Mouse (Mus musculus): Measurements from ENCODE around the gene Tmem115. TPM values are rescaled to one million over a fixed set of nuclear protein-coding genes. Genes with fewer than 3 reads are reported as not detected.

The Tmem115 gene
- polyA plus RNA-seq, 2 experiments: 8.3 to 15.7 TPM

DNA sequence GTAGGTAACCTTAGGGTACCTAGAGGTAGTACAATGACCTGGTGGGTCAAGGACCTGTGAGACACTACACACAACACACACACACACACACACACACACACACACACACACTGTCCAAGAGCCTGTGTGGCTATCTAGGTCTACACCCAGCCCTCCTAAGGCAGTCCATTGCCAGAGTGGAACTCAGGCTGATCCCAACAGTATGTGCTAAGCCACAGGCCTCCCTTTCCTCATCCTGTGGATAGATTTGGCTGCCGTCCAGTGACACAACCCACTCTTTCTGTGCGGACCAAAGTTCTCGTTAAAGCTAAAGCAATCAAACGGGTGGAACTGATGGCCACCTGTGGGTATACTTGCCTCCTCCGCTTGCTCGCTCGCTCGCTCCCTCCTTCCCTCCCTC is 43.6 kb upstream of the Tmem115 start:
- Histone ChIP-seq H3K4me2 (ENCODE audit: low read depth) (peak overlapping the region; percentile 51), H3K9ac (replicated peaks) (peak overlapping the region; percentile 24), H3K27me3 (ENCODE audit: control insufficient read depth, insufficient read depth, low read length) (no peaks in the 10 kb centered on the region), H3K9me3 (ENCODE audit: control insufficient read depth, low read length) (no peaks in the 10 kb centered on the region), H3K4me1 (replicated peaks; ENCODE audit: control insufficient read depth in 2 of 2, insufficient read depth in 2 of 2, low read length in 1 of 2) (peaks cover 10 to 19% of the 10 kb centered on the region in 2 experiments), H3K4me3 (ENCODE audit: insufficient read depth in 1 of 2, low read depth in 2 of 2, low read length in 2 of 2) (peak overlapping the region; percentile 14 to 33), H3K27ac (no peak overlapping the region), H3K36me3 (replicated peaks; ENCODE audit: control insufficient read depth, insufficient read depth, low read depth) (no peaks in the 10 kb centered on the region)
- WGBS (ENCODE audit: insufficient replicate concordance): 53% methylated on average over 8 of the region's 8 CpGs
- peak; percentile 42; the same call in 1 of the 2 replicates for ATAC-seq (ENCODE audit: insufficient read depth)
- peak in 2 of 3 experiments; percentile 12 to 20 for DNase-seq (ENCODE audit: low read depth in 3 of 3, low spot score in 3 of 3)
- no peak for TF ChIP-seq CTCF (IDR thresholded peaks at IDR 0.05; ENCODE audit: low read depth)
- TF ChIP-seq EP300 (IDR thresholded peaks at IDR 0.05; ENCODE audit: low read depth): no peak

DNA sequence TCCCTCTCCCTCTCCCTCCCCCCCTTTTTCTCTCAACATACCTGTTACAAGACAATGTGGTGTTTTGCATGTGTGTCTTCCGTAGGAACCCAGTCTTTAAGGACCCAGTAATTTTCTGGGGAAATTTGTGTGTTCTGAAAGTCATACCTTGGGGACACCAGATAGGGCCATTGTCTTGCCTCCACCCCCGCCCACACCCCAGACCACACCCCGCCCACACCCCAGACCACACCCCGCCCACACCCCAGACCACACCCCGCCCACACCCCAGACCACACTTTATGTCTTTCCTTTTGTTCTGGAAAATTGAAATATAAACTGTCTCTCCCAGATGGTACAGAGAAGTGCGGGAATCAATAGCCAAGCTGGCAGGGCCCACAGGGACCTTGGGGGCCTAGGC is 43.1 kb upstream of the Tmem115 start:
- Histone ChIP-seq H3K36me3 (replicated peaks; ENCODE audit: control insufficient read depth, insufficient read depth, low read depth) (no peaks in the 10 kb centered on the region), H3K27ac (no peak overlapping the region), H3K9ac (replicated peaks) (peak overlapping the region; percentile 24; the same call in 1 of the 2 replicates), H3K4me1 (replicated peaks; ENCODE audit: control insufficient read depth in 2 of 2, insufficient read depth in 2 of 2, low read length in 1 of 2) (peaks cover 14 to 23% of the 10 kb centered on the region in 2 experiments), H3K27me3 (ENCODE audit: control insufficient read depth, insufficient read depth, low read length) (no peaks in the 10 kb centered on the region), H3K9me3 (ENCODE audit: control insufficient read depth, low read length) (no peaks in the 10 kb centered on the region), H3K4me2 (ENCODE audit: low read depth) (peak overlapping the region; percentile 51), H3K4me3 (ENCODE audit: insufficient read depth in 1 of 2, low read depth in 2 of 2, low read length in 2 of 2) (peak overlapping the region in 1 of 2 experiments; percentile 33; a peak in 2 of 4 replicates)
- no peak for TF ChIP-seq CTCF (IDR thresholded peaks at IDR 0.05; ENCODE audit: low read depth)
- TF ChIP-seq EP300 (IDR thresholded peaks at IDR 0.05; ENCODE audit: low read depth): no peak
- WGBS (ENCODE audit: insufficient replicate concordance): 30% methylated on average over 6 of the region's 6 CpGs
- peak; percentile 66; the same call in 1 of the 2 replicates for ATAC-seq (ENCODE audit: insufficient read depth)
- DNase-seq (ENCODE audit: low read depth in 3 of 3, low spot score in 3 of 3): no peak

DNA sequence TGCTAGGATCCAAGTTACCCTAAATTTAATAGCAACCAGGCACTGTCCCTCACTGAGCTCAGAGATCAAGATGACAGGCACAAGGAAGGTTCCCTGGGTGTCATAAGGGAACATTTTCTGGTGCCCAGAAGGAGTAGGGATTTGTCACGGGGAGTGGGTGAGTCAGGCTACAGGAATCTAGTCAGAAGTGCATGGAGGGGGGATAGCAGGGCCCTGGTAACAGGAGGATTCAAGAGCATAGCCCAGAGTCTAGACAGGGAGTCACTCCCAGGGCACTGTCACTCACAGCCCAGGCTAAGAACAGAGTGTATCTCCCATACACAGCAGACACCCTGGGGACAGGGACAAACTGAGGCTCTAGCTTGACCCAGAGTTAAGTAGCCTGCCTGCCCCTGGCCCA is 40.2 kb upstream of the Tmem115 start:
- no peaks in the 10 kb centered on the region for H3K36me3 ChIP-seq (replicated peaks; ENCODE audit: control insufficient read depth, insufficient read depth, low read depth)
- no peaks in the 10 kb centered on the region for H3K9me3 ChIP-seq (ENCODE audit: control insufficient read depth, low read length)
- ATAC-seq (ENCODE audit: insufficient read depth): no peak
- TF ChIP-seq CTCF (IDR thresholded peaks at IDR 0.05; ENCODE audit: low read depth): no peak
- no peak for TF ChIP-seq EP300 (IDR thresholded peaks at IDR 0.05; ENCODE audit: low read depth)
- no peak overlapping the region for H3K9ac ChIP-seq (replicated peaks)
- no peak overlapping the region for H3K27ac ChIP-seq
- WGBS (ENCODE audit: insufficient replicate concordance): 39% methylated on average over 1 of the region's 1 CpGs
- H3K4me2 ChIP-seq (ENCODE audit: low read depth): no peak overlapping the region
- no peaks in the 10 kb centered on the region for H3K27me3 ChIP-seq (ENCODE audit: control insufficient read depth, insufficient read depth, low read length)
- H3K4me3 ChIP-seq (ENCODE audit: insufficient read depth in 1 of 2, low read depth in 2 of 2, low read length in 2 of 2): no peak overlapping the region
- peaks cover 25 to 38% of the 10 kb centered on the region in 2 experiments for H3K4me1 ChIP-seq (replicated peaks; ENCODE audit: control insufficient read depth in 2 of 2, insufficient read depth in 2 of 2, low read length in 1 of 2)
- no peak for DNase-seq (ENCODE audit: low read depth in 3 of 3, low spot score in 3 of 3)

DNA sequence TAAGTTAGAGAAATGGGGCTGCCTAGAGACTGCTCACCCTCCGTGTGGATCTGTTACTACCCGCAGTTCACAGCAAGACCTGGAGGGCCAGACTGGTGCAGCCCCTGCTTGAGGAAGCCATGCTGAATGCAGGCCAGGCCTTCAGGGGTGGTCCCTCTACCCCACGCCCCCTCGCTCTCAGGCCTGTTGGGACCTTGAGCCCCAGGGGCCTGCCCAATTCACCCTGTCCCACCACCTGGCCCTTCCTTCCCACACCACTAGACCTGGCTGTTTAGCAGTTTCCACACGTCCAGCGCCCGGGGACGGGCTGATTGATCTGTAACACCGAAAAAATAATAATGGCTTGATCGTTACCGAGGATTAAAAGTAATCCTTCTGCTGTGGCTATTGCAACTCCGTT is 39.5 kb upstream of the Tmem115 start:
- Histone ChIP-seq H3K27ac (no peak overlapping the region), H3K27me3 (ENCODE audit: control insufficient read depth, insufficient read depth, low read length) (no peaks in the 10 kb centered on the region), H3K4me1 (replicated peaks; ENCODE audit: control insufficient read depth in 2 of 2, insufficient read depth in 2 of 2, low read length in 1 of 2) (peaks cover 25 to 35% of the 10 kb centered on the region in 2 experiments), H3K9ac (replicated peaks) (no peak overlapping the region), H3K4me3 (ENCODE audit: insufficient read depth in 1 of 2, low read depth in 2 of 2, low read length in 2 of 2) (no peak overlapping the region), H3K9me3 (ENCODE audit: control insufficient read depth, low read length) (no peaks in the 10 kb centered on the region), H3K36me3 (replicated peaks; ENCODE audit: control insufficient read depth, insufficient read depth, low read depth) (no peaks in the 10 kb centered on the region), H3K4me2 (ENCODE audit: low read depth) (no peak overlapping the region)
- TF ChIP-seq CTCF (IDR thresholded peaks at IDR 0.05; ENCODE audit: low read depth): no peak
- TF ChIP-seq EP300 (IDR thresholded peaks at IDR 0.05; ENCODE audit: low read depth): no peak
- ATAC-seq (ENCODE audit: insufficient read depth) (no peak), DNase-seq (ENCODE audit: low read depth in 3 of 3, low spot score in 3 of 3) (no peak)
- WGBS (ENCODE audit: insufficient replicate concordance): 86% methylated on average over 12 of the region's 12 CpGs

DNA sequence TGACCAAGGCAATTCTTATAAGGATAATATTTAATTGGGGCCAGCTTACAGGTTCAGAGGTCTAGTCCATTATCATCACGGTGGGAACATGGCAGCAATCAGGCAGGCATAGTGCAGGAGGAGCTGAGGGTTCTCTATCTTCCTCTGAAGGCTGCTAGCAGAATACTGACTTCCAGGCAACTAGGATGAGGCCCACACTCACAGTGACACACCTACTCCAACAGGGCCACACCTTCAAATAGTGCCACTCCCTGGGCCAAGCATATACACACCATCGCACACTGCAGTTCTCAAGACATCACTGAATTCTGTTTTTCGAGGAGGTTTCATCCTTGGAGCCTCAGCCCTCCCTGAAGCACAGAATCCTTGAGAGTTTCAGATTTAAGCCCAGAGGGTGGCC is 37.4 kb upstream of the Tmem115 start:
- WGBS (ENCODE audit: insufficient replicate concordance): 23% methylated on average over 3 of the region's 3 CpGs
- peak; percentile 88 for ATAC-seq (ENCODE audit: insufficient read depth)
- H3K4me3 ChIP-seq (ENCODE audit: insufficient read depth in 1 of 2, low read depth in 2 of 2, low read length in 2 of 2): no peak overlapping the region
- H3K4me2 ChIP-seq (ENCODE audit: low read depth): peak overlapping the region; percentile 45
- peak overlapping the region; percentile 41 for H3K27ac ChIP-seq
- TF ChIP-seq CTCF (IDR thresholded peaks at IDR 0.05; ENCODE audit: low read depth): no peak
- peaks cover 19 to 25% of the 10 kb centered on the region in 2 experiments for H3K4me1 ChIP-seq (replicated peaks; ENCODE audit: control insufficient read depth in 2 of 2, insufficient read depth in 2 of 2, low read length in 1 of 2)
- H3K9me3 ChIP-seq (ENCODE audit: control insufficient read depth, low read length): no peaks in the 10 kb centered on the region
- H3K27me3 ChIP-seq (ENCODE audit: control insufficient read depth, insufficient read depth, low read length): no peaks in the 10 kb centered on the region
- no peak overlapping the region; the same call in 1 of the 2 replicates for H3K9ac ChIP-seq (replicated peaks)
- peak in 1 of 3 experiments; percentile 23 for DNase-seq (ENCODE audit: low read depth in 3 of 3, low spot score in 3 of 3)
- H3K36me3 ChIP-seq (replicated peaks; ENCODE audit: control insufficient read depth, insufficient read depth, low read depth): no peaks in the 10 kb centered on the region

All from liver, embryonic 14.5 days (tissue).